Mouse (Mus musculus) C2C12 (cell line): Measurements from ENCODE around the gene Tac2. TPM values are rescaled to one million over a fixed set of nuclear protein-coding genes. Genes with fewer than 3 reads are reported as not detected.

Experiments used
- H3K27me3 ChIP-seq: one replicate; pipeline ENCODE4 v1.6.1; 2011; ENCODE audit not compliant: control insufficient read depth, insufficient read depth, insufficient read length
- H3K36me3 ChIP-seq: one replicate; pipeline ENCODE4 v1.6.1; 2011; ENCODE audit not compliant: control insufficient read depth, insufficient read depth
- H3K4me3 ChIP-seq: one replicate; pipeline ENCODE4 v1.5.1; 2011; ENCODE audit warnings: mild to moderate bottlenecking, control low read depth; ENCODE audit not compliant: poor library complexity, insufficient read depth, severe bottlenecking
- H3K79me2 ChIP-seq: one replicate; pipeline ENCODE4 v1.6.1; 2011; ENCODE audit not compliant: control insufficient read depth, insufficient read depth
- H3K79me3 ChIP-seq: one replicate; pipeline ENCODE4 v1.6.1; 2011; ENCODE audit warnings: low read depth, control low read depth
- H3ac ChIP-seq: one replicate; pipeline ENCODE3; 2011; ENCODE audit warnings: low read depth; ENCODE audit not compliant: control insufficient read depth, insufficient read length
- CEBPB ChIP-seq: IDR thresholded peaks from one replicate; pipeline ENCODE4 v1.6.1; 2011; ENCODE audit warnings: low read depth, mild to moderate bottlenecking, control low read depth, moderate library complexity
- CTCF ChIP-seq: IDR thresholded peaks from one replicate; pipeline ENCODE4 v1.5.1; 2011; ENCODE audit not compliant: control insufficient read depth, insufficient read depth, insufficient read length
- FOSL1 ChIP-seq: IDR thresholded peaks from one replicate; pipeline ENCODE4 v1.8.0; 2011; ENCODE audit warnings: mild to moderate bottlenecking, low read length; ENCODE audit not compliant: poor library complexity, insufficient read depth, severe bottlenecking
- MAX ChIP-seq: IDR thresholded peaks from one replicate; pipeline ENCODE4 v1.6.1; 2011; ENCODE audit warnings: mild to moderate bottlenecking, control low read depth
- MYOD1 ChIP-seq: IDR thresholded peaks from one replicate; pipeline ENCODE4 v1.6.1; 2011; ENCODE audit warnings: low read depth; ENCODE audit not compliant: control insufficient read depth, insufficient read length
- MYOG ChIP-seq: IDR thresholded peaks from one replicate; pipeline ENCODE4 v1.6.1; 2011; ENCODE audit not compliant: control insufficient read depth, insufficient read length; ENCODE audit errors: extremely low read depth
- USF1 ChIP-seq: IDR thresholded peaks from one replicate; pipeline ENCODE4 v1.6.1; 2011; ENCODE audit warnings: low read depth, mild to moderate bottlenecking, control low read depth, moderate library complexity
- long read RNA-seq, 2 experiments: library from polyadenylated mRNA; unstranded; transcript quantifications; one replicate each; pipeline ENCODE4 v2.0.0; 2019 to 2020
- polyA plus RNA-seq: library from polyadenylated mRNA; unstranded; fragments of >200 nt; fragmentation: generic; extraction: Trizol; gene quantifications from one replicate; pipeline ENCODE4 v1.2.1, GENCODE M21; 2012; ENCODE audit warnings: missing spikeins

The Tac2 gene
- not detected for polyA plus RNA-seq
- long read RNA-seq, experiment 1 = 0 reads
- long read RNA-seq, experiment 2 = 0 reads

DNA sequence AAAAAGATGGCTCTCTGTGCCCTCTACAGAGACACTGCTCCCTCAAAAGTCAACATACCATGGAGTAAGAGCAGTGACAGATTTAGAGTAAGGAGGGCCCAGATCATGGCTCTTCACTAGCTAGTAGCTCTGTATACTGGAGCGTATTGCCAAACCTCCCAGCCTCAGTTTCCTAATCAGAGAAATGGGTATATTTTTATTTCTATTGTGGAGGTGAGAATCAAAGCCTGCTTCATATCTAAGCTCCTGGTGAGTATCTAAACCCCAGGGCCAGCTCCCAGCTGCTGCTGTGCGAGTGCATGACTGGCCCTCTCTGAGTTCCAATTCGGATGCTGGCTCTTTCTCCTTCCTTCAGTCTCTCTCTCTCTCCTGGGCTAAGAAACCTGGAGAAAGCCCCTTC lies at the start of gene Tac2:
TSS of gene Tac2 (plus strand) at position 301 of the 400 bp plus-strand sequence.
- H3K79me2 ChIP-seq = no peaks in the 10 kb centered on the region
- no peaks in the 10 kb centered on the region for H3K79me3 ChIP-seq
- H3K4me3 ChIP-seq = no peak within 1 kb of the TSS
- TF ChIP-seq MYOD1 (no peak), CTCF (no peak), FOSL1 (no peak), MAX (no peak), CEBPB (no peak), USF1 (no peak), MYOG (no peak)
- H3ac ChIP-seq = no peak within 1 kb of the TSS
- peaks cover 74% of the 10 kb centered on the region for H3K27me3 ChIP-seq
- H3K36me3 ChIP-seq = no peaks in the 10 kb centered on the region

DNA sequence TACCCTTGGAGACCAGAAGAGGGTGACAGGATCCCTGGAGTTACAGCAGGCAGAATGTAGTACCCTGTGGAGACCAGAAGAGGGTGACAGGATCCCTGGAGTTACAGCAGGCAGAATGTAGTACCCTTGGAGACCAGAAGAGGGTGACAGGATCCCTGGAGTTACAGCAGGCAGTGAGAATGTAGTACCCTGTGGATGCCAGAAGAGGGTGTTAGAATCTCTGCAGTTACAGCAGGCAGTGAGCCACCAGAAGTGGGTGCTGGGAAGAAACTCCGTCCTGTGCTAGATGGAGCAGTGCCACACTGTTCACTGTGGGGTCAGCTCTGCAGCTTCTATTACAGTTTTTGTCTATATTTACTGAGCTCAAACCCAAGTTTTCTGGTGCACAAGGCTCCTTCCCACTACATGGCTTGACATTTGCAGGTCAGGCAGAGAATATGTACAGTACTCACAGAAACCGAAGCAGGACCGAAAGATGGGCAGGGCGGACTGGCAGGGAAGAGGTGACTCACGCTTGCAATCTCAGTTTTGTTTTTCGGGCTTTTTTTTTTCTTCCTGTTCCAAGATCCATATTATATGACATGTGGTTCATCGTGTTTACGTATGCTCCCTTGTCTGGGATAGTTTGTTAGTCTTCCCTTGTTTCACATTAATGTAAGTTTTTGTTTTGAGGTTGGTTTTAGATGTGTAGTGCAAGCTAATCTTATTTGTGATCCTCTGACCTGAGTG lies 49.3 kb upstream of the Tac2 start:
- Histone ChIP-seq H3K79me2 (peaks cover 28% of the 10 kb centered on the region), H3K4me3 (peak overlapping the region; percentile 21), H3ac (no peak overlapping the region), H3K27me3 (no peaks in the 10 kb centered on the region), H3K79me3 (peaks cover 8% of the 10 kb centered on the region), H3K36me3 (no peaks in the 10 kb centered on the region)
- TF ChIP-seq CEBPB (no peak), MYOD1 (no peak), USF1 (no peak), CTCF (peak; percentile 80)

DNA sequence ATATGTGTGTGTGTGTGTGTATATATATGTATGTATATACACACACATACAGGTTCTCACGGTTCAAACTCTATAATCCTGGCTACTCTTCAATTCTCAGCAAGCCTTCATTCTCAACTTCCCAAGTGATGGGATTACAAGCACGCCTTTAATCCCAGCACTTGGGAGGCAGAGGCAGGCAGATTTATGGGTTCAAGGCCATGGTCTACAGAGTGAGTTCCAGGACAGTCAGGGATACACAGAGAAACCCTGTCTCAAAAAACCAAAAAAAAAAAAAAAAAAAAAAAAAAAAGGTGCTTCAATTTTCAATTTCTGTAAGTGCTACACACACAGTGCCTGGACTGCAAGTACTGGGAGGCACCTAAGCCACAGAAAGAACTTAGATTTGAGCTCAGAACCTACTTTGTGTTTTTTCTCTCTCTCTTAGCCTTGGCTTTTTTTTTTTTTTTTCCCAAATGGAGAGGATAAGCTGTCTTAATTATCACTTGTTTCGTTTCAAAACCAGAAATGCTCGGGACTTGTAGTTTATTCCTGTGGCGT lies 48.3 kb upstream of the Tac2 start:
- no peak for TF ChIP-seq USF1
- no peak for TF ChIP-seq MAX
- no peak for TF ChIP-seq CTCF
- TF ChIP-seq FOSL1 = no peak
- no peak for TF ChIP-seq CEBPB
- Histone ChIP-seq H3K4me3 (peak overlapping the region; percentile 21), H3K79me3 (peaks cover 8% of the 10 kb centered on the region), H3K36me3 (no peaks in the 10 kb centered on the region), H3ac (no peak overlapping the region), H3K27me3 (no peaks in the 10 kb centered on the region), H3K79me2 (peaks cover 34% of the 10 kb centered on the region)

DNA sequence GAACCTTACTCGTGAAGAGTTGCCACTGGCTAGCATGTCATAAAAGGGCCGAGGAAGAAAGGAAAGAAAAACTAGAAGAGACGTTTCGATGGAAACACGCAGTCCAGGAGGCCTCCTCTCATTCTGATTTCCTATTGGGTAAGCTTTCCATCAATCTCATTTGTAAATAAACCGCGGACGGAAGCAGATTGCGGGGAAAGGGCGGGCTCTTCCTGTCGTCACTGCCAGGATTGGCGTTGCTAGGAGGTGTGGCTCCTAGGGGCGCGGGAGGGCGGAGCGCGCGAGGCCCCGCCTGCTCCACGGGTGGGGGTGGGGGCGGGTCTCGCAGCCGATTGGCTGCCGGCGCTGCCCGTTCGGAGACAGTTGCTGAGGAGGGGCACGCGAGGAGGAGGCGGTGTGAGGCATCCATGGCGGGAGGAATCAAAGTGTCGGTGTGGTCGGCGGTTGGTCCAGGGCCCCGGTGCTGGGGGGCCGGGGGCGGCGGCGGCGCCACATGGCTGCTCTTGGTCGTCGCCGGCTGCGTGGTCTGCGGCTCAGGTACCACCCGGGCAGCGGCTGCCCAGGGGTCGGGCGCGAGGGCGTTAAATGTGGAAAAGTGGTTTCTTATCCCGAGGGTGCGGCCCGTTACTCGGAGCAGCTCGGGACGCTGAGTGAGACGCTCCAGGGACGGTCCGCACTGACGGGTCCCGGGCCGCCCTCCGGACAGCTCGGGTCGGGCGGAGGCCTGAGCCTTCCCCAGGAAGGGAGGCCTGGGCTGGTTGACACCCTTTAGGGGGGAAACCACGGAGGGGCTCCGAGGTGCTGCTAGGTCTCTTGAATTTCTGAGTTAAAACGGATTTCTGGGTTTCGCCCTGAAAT lies 47.4 kb upstream of the Tac2 start:
- Histone ChIP-seq H3K79me3 (peaks cover 10% of the 10 kb centered on the region), H3ac (peak overlapping the region; percentile 93), H3K4me3 (peak overlapping the region; percentile 85), H3K79me2 (peaks cover 42% of the 10 kb centered on the region), H3K27me3 (no peaks in the 10 kb centered on the region), H3K36me3 (no peaks in the 10 kb centered on the region)
- TF ChIP-seq MYOD1 (no peak), MAX (peak; percentile 68)

DNA sequence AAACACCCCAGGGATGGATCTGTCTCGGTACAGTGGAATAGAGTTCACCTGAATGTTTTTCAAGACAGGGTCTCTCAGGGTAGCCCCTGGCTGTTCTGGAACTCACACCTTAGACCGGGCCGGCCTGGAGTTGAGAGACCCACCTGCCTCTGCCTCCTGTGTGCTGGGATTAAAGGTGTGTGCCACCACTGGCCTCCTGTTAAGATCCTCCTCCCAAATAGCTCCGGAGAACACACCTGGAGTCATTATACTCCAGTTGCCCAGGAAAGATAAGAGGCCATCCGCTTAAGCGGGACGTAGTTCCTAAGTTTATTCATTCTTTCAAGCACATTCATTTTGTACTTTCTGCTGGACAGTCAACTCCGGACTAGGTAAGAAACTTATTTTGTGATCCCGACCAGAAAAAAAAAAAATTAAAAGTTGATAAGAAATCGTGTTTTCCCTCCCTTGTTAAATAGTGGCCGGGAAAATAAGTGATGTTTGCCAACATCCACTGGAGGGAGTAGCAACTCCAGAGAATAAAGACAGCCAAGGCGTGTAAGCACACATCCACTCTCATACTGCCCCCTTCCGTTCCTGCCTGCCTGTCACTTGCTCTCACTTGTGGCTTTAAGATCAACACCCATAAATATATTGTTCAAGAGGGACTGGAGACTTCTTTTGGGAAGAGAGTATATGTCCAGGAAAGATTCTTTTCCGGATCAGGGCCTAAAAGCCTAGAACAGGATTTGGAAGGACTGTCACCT lies 46.5 kb upstream of the Tac2 start:
- H3ac ChIP-seq = peak overlapping the region; percentile 93
- peaks cover 10% of the 10 kb centered on the region for H3K79me3 ChIP-seq
- H3K4me3 ChIP-seq = peak overlapping the region; percentile 85
- peaks cover 51% of the 10 kb centered on the region for H3K79me2 ChIP-seq
- H3K36me3 ChIP-seq = no peaks in the 10 kb centered on the region
- no peaks in the 10 kb centered on the region for H3K27me3 ChIP-seq
- TF ChIP-seq MAX (peak; percentile 70), CTCF (peak; percentile 86), MYOG (no peak), MYOD1 (no peak)
